Mouse (Mus musculus) limb, embryonic 13.5 days (tissue): Measurements from ENCODE around the gene Cacna1i. TPM values are rescaled to one million over a fixed set of nuclear protein-coding genes. Genes with fewer than 3 reads are reported as not detected.

Source experiments
- ATAC-seq: fragments of 200-750 bp; cut with Nextera tagmentation; 2 replicates; pipeline ENCODE4 v1.8.0; 2017; ENCODE audit warnings: low read depth, moderate number of reproducible peaks, moderate TSS enrichment; ENCODE audit not compliant: low FRiP score
- H3K27ac ChIP-seq: fragments of 300-500 bp; sonication (generic); 2 replicates; pipeline ENCODE4 v1.5.1; 2015; ENCODE audit warnings: inconsistent platforms, mild to moderate bottlenecking, moderate library complexity
- H3K27me3 ChIP-seq: fragments of 300-500 bp; sonication (generic); 2 replicates; pipeline ENCODE4 v1.6.1; 2015; ENCODE audit warnings: mild to moderate bottlenecking, inconsistent platforms
- H3K36me3 ChIP-seq: fragments of 300-500 bp; sonication (generic); 2 replicates; pipeline ENCODE4 v1.6.1; 2015; ENCODE audit warnings: inconsistent platforms, mild to moderate bottlenecking, moderate library complexity
- H3K4me1 ChIP-seq: fragments of 300-500 bp; sonication (generic); 2 replicates; pipeline ENCODE4 v1.6.1; 2015; ENCODE audit warnings: inconsistent platforms
- H3K4me2 ChIP-seq: fragments of 300-500 bp; sonication (generic); replicated peaks from 2 replicates; pipeline ENCODE4 v1.6.1; 2015; ENCODE audit warnings: inconsistent platforms, mild to moderate bottlenecking, moderate library complexity
- H3K4me3 ChIP-seq: fragments of 300-500 bp; sonication (generic); 2 replicates; pipeline ENCODE4 v1.5.1; 2015; ENCODE audit warnings: moderate library complexity, mild to moderate bottlenecking, inconsistent platforms
- H3K9ac ChIP-seq: fragments of 300-500 bp; sonication (generic); 2 replicates; pipeline ENCODE4 v1.6.1; 2015; ENCODE audit warnings: mild to moderate bottlenecking, inconsistent platforms
- H3K9me3 ChIP-seq: fragments of 300-500 bp; sonication (generic); 2 replicates; pipeline ENCODE4 v1.6.1; 2016; ENCODE audit warnings: inconsistent platforms
- WGBS: fragments of 180-500 bp; shearing (Covaris S2); methylation state at CpG from one replicate; pipeline ENCODE4 v1.1.7; 2015; 5-methylcytosine and 5-hydroxymethylcytosine counted together
- polyA plus RNA-seq: library from polyadenylated mRNA; unstranded; fragments of >200 nt; fragmentation: Nextera tagmentation; extraction: Ambion mirVana; gene quantifications from 2 replicates; pipeline ENCODE4 v1.2.1, GENCODE M21; 2015

Gene Cacna1i
- polyA plus RNA-seq, 1 experiment from 2014 or later = 0.03 TPM

DNA sequence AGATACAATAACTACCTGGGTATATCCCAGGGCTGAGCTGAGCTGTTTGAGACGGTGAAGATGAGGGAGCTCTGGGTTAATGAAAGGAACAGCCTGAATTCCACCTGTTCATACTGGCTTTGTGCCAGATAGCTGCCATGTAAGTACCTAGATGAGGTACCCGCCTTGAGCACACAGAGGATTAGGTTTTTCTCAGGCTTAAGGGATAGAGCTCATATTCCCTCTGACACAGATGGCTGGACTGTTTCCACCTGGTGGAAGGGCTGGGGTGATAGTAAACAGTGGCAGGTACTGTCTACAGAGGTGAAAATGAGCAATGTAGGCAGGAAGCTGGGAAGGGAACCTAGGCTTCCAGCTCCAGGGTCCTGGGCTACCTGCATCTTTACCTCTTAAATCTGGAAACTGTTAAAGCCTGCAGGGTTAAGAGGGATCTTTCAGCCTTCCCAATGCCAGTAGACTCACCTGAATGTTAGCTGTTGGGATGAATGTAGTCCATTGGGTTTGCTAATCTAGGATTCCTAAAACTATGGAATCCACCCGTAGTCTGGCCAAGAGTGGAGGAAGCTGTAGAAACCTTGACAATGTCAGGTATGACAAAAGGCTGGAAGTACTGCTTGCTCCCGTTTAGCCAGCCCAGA lies 29.3 kb upstream of the Cacna1i start:
- Histone ChIP-seq H3K4me2 (peak overlapping the region; percentile 96), H3K36me3 (peaks cover 50% of the 10 kb centered on the region), H3K9ac (peak overlapping the region; percentile 35; the same call in 1 of the 2 replicates), H3K9me3 (no peaks in the 10 kb centered on the region), H3K27me3 (no peaks in the 10 kb centered on the region), H3K4me1 (peaks cover 56% of the 10 kb centered on the region), H3K4me3 (peak overlapping the region; percentile 100), H3K27ac (peak overlapping the region; percentile 98; the same call in 1 of the 2 replicates)
- no peak for ATAC-seq
- WGBS = 24% methylated on average over 4 of the region's 4 CpGs

DNA sequence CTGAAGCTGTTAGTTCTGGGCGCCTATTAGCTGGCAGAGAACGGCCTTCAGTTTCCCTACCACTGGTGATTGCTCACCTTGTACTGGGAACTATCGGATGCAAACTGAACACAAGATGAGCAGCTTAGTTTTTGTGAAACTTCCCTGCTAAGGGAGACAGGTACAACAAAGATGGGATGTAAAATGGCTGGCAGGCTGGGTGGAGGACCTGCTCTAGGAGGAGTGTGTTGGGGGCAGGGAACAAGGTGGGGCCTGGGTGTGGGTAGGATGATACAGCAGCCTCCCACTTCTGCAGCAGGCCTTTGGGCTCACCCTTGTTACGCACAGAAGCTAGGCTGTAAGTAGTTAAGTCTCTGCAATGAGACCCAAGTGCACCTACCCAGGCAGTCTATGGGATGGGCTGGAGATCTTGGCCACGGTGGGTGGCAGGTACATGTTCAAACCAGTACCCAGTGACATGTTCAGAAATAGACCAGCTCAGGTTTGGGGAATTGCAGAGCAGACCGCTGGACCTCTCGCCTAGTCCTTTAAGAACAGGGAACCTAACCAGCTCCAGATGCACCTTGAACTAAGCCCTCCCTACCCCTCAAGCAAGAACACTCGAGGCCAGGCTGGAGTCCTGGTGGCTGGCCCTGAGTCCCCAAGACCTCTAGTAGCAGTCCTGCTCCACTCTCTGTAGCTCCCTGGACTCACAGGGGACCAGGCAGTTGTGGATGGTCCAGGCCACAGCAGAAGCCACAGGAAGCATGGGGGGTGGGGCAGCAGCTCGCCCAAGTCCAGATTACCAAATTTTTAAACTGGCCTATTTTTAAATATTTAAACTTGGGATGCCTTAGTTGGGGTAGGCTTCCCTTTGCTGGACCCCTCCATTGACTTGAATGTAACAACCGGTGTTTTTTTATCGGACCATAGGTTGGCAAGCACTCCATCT lies 28.5 kb upstream of the Cacna1i start:
- 44% methylated on average over 11 of the region's 11 CpGs for WGBS
- Histone ChIP-seq H3K4me1 (peaks cover 56% of the 10 kb centered on the region), H3K27me3 (no peaks in the 10 kb centered on the region), H3K9me3 (no peaks in the 10 kb centered on the region), H3K4me3 (peak overlapping the region; percentile 100), H3K4me2 (peak overlapping the region; percentile 96; the same call in 1 of the 2 replicates), H3K9ac (peak overlapping the region; percentile 35; the same call in 1 of the 2 replicates), H3K36me3 (peaks cover 50% of the 10 kb centered on the region), H3K27ac (peak overlapping the region; percentile 98; the same call in 1 of the 2 replicates)
- ATAC-seq = no peak

DNA sequence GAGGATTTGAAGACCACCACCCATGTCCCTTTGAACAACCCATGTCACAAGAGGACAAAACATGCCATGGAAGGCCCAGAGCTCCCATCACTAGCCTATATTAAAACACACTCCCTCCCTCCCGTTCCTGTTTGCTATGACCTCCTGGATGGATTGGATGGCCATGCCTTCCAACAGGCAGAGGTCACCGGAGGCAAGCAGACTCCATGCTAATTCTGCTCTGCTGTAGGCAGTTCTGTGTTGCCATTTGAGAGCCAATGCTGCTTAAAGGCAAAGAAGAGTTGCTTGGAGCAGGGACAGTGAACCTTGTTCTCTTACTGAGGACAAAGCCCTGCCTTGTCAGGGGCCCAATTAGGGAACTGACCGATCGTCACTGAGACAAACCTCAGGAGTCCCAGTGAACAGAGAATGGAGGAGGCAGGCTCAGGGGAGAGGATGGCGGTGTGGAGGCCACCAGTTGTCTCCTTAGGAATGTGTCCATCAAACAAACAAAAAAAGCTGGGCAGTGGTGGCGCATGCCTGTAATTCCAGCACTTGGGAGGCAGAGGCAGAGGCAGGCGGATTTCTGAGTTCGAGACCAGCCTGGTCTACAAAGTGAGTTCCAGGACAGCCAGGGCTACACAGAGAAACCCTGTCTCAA lies 27.5 kb upstream of the Cacna1i start:
- Histone ChIP-seq H3K27ac (peak overlapping the region; percentile 98; the same call in 1 of the 2 replicates), H3K4me1 (peaks cover 49% of the 10 kb centered on the region), H3K4me3 (0 out of 2 replicates have a peak overlapping the region, but pooled peaks have one; percentile 5), H3K9me3 (no peaks in the 10 kb centered on the region), H3K4me2 (no peak overlapping the region), H3K36me3 (peaks cover 50% of the 10 kb centered on the region), H3K27me3 (no peaks in the 10 kb centered on the region), H3K9ac (no peak overlapping the region)
- no peak for ATAC-seq
- 84% methylated on average over 8 of the region's 8 CpGs for WGBS

DNA sequence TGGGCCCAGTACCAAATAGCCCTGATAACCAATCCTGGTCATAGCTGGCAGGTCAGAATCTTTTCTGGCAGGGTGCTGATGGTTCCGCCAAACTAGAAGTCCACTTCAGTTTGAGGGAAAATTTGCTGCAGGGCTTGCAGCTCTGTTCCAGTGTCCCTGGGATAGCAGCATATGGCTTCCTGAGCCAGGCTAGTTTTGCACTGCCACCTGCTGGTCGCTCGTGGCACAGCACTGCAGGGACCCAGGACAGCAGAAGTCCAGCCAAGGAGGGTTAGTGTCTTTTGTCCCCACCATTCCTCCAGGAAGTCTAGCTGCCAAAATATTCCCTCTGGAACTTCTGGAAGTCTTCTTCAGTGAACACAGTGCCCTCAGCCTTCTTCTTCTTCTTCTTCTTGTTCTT lies 26.4 kb upstream of the Cacna1i start:
- H3K27ac ChIP-seq = no peak overlapping the region
- H3K4me1 ChIP-seq = peaks cover 50% of the 10 kb centered on the region
- H3K9ac ChIP-seq = no peak overlapping the region
- WGBS = 11% methylated on average over 3 of the region's 3 CpGs
- H3K36me3 ChIP-seq = peaks cover 50% of the 10 kb centered on the region
- no peak overlapping the region for H3K4me3 ChIP-seq
- no peaks in the 10 kb centered on the region for H3K27me3 ChIP-seq
- no peak for ATAC-seq
- no peaks in the 10 kb centered on the region for H3K9me3 ChIP-seq
- H3K4me2 ChIP-seq = no peak overlapping the region

DNA sequence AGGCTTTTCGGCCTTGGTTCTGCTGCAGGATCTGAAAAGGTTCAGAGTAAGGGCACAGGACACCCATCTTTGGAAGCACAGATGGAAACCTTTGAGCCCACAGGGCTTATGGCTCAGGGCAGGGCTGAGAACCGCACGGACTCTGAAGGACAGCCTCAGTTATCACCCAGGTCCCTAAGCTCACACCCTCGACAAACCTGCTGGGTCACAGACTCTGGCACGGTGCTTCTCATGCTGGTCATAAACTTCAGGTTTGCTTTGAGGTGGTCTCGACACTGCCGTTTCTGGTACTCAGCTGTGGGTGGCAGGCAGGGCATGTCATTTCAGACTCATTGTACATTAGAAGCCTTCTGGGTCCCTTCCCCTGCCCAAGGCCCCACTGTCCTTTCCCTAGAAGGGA lies 25.9 kb upstream of the Cacna1i start:
- H3K4me3 ChIP-seq = no peak overlapping the region
- 82% methylated on average over 7 of the region's 7 CpGs for WGBS
- H3K9me3 ChIP-seq = no peaks in the 10 kb centered on the region
- H3K9ac ChIP-seq = no peak overlapping the region
- ATAC-seq = no peak
- H3K27ac ChIP-seq = no peak overlapping the region
- H3K4me1 ChIP-seq = peaks cover 50% of the 10 kb centered on the region
- H3K4me2 ChIP-seq = no peak overlapping the region
- peaks cover 48% of the 10 kb centered on the region for H3K36me3 ChIP-seq
- H3K27me3 ChIP-seq = no peaks in the 10 kb centered on the region

DNA sequence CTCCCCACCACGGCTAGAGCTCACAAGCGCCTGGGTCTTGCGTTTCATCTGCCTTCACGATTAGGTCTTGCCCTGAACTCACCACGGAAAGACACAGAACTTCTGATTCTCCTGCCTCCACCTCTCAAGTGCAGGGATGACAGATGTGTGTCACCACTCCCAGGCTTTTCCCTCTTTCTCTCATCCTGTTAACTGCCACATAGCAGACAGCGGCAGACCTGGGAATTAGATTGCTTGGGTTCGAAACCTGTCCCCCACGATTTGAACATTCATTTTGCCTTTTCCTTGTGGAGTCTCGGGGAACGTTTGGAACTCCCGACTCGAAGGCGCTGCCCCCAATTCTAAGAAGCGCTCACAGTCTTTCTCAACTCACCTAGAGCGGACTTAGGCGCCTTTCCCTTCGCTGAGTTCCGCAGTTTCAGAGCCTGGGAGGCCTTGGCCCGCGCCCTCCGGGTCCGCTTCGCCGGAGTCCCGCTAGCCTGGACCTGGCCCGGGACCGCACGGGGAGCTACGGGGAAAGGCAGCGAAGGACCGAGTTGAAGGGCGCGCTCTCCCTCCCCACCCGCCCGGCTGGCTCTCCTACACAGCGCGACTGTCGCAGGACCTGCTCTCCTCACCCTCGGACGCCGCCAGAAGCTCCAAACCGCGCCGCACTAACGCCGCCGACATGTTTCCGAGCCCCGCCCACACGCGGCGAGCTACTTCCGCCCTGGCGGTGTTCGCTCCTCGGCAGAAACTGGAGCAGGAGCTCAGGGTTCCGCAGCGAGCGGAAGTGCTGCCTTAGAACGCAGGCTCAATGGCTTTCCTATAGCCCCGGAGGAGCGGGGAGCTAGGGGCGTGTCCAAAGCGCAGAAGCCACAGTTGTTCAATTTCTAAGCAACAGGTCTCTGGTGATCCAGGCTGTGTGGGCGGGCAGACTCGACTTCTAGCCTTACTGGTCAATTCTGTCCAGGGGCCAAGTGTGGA lies 23.1 kb upstream of the Cacna1i start, which contains the start of gene Rps19bp1:
Gene Rps19bp1, minus strand, starts transcription at position 706 of the 966 bp plus-strand sequence.
- ATAC-seq = peak; percentile 92
- peak within 1 kb of the TSS; percentile 92 for H3K4me2 ChIP-seq
- H3K9ac ChIP-seq = peak within 1 kb of the TSS; percentile 89
- peaks cover 25% of the 10 kb centered on the region for H3K36me3 ChIP-seq
- no peaks in the 10 kb centered on the region for H3K27me3 ChIP-seq
- WGBS = 1% methylated on average over 64 of the region's 66 CpGs
- H3K4me3 ChIP-seq = peak within 1 kb of the TSS; percentile 89
- peak within 1 kb of the TSS; percentile 44 for H3K27ac ChIP-seq
- no peaks in the 10 kb centered on the region for H3K9me3 ChIP-seq
- H3K4me1 ChIP-seq = peaks cover 22% of the 10 kb centered on the region

DNA sequence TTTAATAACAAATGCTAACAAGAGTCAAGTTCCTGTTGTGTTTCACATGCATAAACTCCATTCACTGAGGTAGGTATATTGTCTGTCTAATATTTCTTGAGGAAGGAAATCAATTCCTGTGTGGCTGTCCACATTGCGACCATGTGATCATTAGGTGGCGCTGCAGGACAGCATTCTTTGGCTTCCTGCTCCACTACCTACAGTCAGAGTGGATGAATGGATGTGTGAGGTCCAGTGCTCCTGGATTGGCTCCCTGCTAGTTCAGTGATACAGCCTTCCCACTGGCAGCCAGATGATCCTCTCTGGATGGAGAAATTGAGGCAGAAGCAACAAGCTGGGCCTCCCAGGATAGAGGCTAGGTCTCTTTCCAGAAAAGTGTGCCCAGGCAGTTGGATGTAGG lies 20.8 kb upstream of the Cacna1i start:
- H3K9me3 ChIP-seq = 0 out of 2 replicates have a peak, but pooled peaks cover 4% of the 10 kb centered on the region
- peaks cover 16% of the 10 kb centered on the region for H3K4me1 ChIP-seq
- H3K36me3 ChIP-seq = 0 out of 2 replicates have a peak, but pooled peaks cover 4% of the 10 kb centered on the region
- no peak for ATAC-seq
- H3K27me3 ChIP-seq = no peaks in the 10 kb centered on the region
- no peak overlapping the region for H3K4me3 ChIP-seq
- no peak overlapping the region for H3K4me2 ChIP-seq
- no peak overlapping the region for H3K27ac ChIP-seq
- H3K9ac ChIP-seq = no peak overlapping the region
- WGBS = 0% methylated on average over 2 of the region's 2 CpGs

DNA sequence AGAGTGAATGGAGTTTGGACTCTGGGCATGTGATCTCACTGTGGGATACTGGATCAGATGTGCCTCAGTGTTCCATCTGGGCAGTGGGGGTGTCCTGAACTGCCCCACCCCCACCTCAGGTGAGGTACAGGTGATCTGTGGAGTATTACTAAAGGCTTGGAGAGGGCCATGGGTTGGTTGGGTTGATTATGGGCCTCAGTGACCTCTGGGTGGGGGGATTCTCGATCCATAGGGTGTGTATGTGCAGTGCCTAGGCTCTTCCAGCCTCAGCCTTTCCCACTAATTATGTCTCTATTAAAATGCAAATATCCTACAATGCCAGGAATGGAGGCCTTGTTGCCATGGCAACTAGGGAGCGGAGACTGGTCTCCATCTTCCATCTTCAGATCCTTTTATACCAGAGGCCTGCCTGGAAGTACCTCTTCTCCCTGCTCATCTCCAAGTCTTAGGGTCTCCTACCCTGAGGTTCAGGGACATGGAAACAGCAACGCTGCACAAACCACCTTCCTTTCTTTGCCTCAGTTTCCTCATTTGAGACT lies 15.1 kb upstream of the Cacna1i start:
- WGBS = 79% methylated on average over 3 of the region's 3 CpGs
- Histone ChIP-seq H3K9me3 (0 out of 2 replicates have a peak, but pooled peaks cover 4% of the 10 kb centered on the region), H3K36me3 (no peaks in the 10 kb centered on the region), H3K27ac (no peak overlapping the region), H3K4me3 (no peak overlapping the region), H3K9ac (no peak overlapping the region), H3K27me3 (peaks cover 7% of the 10 kb centered on the region; the same call in 1 of the 2 replicates), H3K4me2 (no peak overlapping the region), H3K4me1 (no peaks in the 10 kb centered on the region)
- ATAC-seq = no peak

DNA sequence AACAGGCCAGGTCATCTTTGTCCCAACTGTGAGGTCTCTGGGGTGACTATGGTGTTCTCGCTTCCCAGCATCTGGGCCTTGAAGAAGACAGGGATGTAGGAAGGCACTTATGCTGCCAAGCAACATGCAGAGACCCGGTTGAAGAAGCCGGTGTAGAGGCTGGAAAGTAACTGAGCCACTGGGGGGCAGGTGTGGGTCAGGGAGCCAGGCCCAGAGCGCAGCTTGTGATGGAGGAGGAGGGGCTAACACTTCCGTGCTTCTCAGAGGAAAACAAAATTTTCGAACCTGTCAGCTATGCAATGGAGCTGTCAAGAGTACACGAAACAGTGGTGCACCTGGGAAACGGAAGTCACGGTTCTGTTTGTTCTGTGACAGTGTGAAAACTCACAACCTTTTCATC lies 9.9 kb upstream of the Cacna1i start:
- Histone ChIP-seq H3K27me3 (peaks cover 23% of the 10 kb centered on the region), H3K4me2 (no peak overlapping the region), H3K27ac (no peak overlapping the region), H3K9ac (no peak overlapping the region), H3K9me3 (0 out of 2 replicates have a peak, but pooled peaks cover 5% of the 10 kb centered on the region), H3K4me3 (no peak overlapping the region), H3K4me1 (no peaks in the 10 kb centered on the region), H3K36me3 (no peaks in the 10 kb centered on the region)
- ATAC-seq = no peak
- WGBS = 44% methylated on average over 9 of the region's 9 CpGs

DNA sequence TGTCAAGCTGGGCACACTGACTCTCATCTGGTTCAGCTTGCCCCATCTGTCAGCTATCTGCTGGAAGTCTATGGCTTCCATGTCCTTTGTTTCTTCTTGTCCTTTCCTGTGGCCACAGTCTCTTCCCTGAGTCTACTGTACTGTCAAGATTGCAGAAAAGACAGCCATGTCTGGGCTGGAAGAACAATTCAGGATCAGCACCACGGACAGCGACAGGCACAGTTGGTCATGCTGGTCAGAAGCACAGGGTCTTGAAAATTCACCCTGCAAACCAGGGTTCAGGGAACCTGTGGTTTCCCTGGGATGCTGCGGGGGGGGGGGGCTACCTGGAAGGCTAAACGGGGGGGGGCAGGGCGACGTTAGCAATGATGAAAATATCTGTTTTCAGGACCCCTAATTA lies 9.4 kb upstream of the Cacna1i start:
- Histone ChIP-seq H3K9me3 (0 out of 2 replicates have a peak, but pooled peaks cover 5% of the 10 kb centered on the region), H3K27me3 (peaks cover 28% of the 10 kb centered on the region), H3K36me3 (no peaks in the 10 kb centered on the region), H3K4me1 (no peaks in the 10 kb centered on the region), H3K4me3 (no peak overlapping the region), H3K9ac (no peak overlapping the region), H3K27ac (no peak overlapping the region), H3K4me2 (no peak overlapping the region)
- no peak for ATAC-seq
- WGBS = 2% methylated on average over 6 of the region's 6 CpGs
